Mouse (Mus musculus): ENCODE results near the gene Ech1.

Ech1 gene

GRCm38 (mm10) chr7:28820358-28821260, 4.4 kb upstream of the Ech1 start:
- DNase-seq: no peak

DNA sequence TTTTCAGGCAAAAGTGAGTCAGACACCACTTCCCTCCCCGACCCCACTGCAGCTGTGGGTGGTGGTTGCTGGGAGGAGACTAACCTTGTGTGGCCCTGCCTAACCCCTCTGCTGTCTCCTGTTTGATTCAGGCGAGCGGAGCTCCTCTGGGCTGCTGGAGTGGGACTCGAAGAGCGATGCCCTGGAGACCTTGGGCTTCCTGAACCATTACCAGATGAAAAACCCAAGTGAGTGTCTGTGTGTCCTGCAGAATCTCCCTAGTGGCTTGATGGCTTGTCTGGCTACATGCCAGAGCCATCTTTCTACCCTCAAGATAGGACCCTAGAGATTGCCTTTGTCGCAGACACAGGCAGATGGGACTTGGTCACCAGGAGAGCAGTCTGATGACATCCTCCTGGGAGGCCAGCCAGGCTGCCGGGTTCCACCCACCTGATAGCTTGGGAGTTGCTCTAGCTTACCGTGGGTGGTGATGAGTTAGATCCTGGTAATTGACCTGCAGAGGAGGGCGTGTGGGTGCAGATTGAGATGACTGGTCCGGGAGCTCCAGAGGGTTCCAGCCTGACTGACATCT, 3.7 kb upstream of the Ech1 start:
- DNase-seq: peak in 1 of 2 experiments; percentile 23

DNA sequence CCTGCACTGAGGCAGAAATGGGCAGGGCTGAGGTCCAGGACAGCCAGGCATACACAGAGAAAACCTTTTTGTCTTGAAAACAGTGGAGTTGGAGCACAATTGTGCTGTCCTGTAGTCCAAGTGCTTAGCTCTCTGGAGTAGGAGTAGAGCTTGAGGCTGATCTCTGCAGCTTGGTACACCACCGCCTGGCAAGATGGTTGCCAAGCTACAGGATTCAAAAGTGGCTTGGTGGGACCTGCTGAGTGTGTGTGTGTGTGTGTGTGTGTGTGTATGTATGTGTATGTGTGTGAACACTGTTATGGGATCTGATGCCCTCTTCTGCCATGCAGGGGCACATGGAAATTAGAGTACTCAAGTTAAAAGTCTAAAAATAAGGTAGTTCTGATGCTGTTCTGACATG, 2.5 kb upstream of the Ech1 start:
- DNase-seq: no peak

DNA sequence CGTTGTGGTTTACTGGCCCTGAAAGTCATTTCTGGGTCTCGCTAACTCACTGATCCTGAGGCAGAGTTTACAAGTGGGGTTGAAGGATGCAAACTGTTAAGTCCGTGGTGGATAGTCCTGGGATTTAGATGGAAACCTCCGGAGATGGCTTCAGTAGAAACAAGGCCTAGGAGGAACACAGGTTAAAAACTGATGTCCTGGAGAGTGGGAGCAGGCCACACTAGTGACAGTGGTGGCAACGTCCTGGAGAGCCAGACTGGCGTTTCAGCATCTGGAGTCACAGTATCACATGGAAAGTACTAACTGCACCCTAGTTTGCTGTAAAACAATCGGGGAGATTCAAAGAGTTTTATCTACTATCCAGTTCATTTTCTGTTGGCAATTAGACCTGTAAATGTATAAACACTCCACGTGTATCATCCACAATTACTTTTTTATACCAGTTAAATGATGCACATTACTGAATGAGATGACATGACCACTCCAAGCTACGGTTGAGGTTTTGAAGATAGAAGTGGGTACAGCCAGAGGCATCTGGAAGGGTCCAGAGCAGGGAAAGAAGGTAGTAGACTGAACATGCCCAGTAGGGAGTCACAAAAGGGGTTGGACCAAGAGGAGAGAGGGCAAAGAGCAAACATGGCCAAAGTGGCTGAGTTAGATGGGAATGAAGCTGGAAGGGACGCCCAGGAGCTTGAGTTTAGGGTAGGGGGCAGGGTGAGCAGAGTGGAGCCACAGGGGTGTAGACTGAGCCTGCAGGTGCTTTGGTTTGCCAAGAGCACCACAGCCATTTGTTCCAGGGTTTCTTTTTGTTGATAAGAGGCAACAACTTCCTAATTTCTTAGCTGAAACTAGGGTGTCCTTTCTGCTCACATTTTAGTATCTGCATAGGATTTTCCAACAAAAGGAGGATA, 1.8 kb upstream of the Ech1 start:
- DNase-seq: no peak

DNA sequence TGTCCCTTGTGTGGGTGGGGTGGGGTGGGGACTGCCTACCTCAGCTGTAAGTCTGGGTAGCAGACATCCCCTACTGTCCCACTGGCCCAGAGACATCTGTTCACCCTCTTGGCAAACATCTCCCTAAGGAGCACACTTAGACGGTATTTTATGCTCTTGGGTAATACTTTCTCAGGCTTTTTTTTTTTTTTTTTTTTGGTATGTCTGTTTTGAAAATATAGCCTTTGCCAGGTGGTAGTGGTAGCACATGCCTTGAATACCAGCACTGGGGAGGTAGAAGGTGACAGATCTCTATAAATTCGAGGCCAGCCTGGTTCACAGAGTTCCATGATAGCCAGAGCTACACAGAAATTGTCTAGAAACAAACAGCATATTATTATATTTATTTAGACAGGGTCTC, 1.1 kb upstream of the Ech1 start:
- no peak for DNase-seq

GRCm38 (mm10) chr7:28825686-28826401, 827 bp downstream of the Ech1 start:
- peak in 1 of 2 experiments; percentile 40 for DNase-seq

DNA sequence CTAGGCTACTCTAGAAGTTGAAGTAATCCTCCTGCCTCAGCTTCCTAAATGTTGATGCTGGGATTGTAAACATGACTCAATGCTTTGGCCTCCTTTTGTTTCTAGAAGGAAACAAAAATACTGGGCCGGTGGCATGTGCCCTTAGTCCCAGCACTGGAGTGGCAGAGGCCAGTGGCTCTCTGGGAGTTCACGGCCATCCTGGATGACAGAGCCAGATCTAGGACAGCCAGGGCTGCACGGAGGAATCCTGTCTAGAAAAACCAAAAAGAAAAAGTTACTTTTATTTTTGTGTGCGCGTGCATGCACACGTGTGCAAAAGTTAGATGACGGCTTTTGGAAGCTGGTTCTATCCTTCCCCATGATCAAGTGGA, 1.4 kb downstream of the Ech1 start:
- no peak for DNase-seq

DNA sequence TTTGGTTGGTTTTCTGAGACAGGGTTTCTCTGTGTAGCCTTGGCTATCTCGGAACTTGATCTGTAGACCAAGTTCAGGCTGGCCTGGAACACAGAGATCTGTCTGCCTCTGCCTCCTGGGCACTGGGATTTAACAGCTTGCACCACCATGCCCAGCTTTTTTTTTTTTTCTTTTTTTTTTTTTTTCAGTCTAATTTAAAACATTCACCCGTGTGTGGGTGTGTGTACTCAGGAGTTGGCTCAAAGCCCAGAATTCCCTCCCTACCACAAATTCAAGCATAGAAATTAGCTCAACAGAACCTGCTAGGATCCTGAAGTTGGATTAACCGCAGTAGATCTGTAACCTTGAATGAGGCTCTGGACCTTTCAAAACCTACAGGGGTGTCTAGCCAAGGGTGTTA, 2.3 kb downstream of the Ech1 start:
- no peak for DNase-seq

- no peak for DNase-seq
Measured at GRCm38 (mm10) chr7:28829821-28830220, 4.8 kb downstream of the Ech1 start.

DNA sequence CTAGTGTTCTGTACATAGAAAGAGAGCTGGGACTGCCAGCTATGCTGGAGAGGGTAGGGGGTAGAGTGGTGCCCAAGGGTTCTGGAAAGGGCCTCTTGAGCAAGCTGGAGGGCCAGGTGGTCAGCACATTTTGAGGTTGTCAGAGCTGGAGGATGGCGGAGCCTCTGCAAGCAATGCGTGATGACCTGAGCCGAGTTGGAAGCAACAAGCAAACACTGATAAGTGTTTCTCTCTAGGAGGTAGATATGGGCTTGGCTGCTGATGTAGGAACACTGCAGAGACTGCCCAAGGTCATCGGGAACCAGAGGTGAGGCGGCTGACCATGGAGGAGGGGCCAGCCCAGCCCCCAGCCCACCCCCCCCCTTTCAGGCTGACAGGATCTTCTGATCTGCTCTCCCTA, 6.0 kb downstream of the Ech1 start:
- DNase-seq: no peak

- DNase-seq: no peak
Measured at GRCm38 (mm10) chr7:28831411-28832125, 6.6 kb downstream of the Ech1 start.

DNA sequence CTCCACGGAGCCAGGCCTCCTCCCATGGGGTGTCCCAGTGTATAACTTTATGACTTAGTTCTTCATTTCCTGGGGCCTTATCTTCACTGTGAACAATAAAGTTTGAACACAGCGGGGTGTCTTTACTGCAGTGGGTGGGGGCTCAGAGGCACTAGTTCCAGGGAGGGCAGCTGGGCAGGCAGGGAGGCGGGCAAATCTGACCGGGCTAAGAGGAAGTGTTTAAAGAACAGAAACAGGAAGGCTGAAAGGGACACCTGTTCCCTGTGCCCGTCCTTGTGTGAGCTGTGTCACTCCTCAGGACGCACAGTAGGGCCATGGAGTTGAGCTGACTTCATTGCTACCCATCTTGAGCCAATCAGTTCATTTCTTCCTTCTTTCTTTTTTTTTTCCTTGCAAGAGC, 7.1 kb downstream of the Ech1 start:
- no peak for DNase-seq

DNA sequence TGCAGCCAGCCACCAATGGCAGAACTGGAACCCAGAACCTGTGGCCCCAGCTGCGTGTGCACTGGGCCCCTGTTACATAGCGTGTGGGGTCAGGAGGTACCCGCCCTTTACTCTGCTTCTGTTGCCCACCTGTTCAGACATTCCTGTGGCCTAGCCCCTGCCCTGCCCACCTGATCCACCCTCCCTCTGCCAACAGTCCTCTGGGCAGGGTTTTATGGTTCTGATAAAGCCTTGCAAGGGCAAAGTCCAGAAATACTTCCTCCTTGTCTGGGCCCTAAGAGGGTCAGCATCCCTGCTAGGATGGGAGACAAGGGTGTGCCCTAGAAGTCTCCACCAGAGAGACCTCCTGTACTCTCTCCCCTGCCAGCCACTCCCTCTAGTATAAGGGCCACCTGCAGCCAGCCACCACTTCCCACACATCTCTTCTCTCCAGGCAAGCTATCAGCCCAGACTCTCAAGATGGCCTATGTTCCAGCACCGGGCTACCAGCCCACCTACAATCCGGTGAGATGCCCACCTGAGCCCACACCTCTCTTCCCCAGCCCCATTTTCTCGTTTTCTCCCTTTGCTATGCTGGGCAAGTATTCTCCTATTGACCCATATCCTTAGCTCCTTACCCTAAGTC, 8.8 kb downstream of the Ech1 start, which contains the start of gene Lgals4:
Gene Lgals4, plus strand, starts transcription at position 132 of the 625 bp plus-strand sequence.
- no peak for DNase-seq

DNA sequence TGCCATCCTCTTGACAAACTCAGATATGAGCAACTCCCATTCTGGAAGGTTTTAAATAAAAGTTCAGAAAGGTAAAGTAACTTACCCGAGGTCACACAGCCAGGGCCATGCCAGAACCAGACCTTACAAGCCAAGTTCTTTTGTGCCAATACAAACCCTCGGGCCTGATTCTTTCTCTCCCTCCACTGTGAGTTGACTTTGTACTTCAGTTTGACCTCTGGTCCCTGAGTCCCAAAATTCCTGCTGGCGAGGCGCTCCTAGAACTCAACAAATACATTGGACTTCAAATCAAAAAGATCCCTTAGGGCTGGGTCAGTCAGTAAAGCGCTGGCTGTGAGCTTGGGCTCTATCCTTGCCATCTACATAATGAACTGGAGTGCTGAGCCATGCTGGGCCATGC, 11.9 kb downstream of the Ech1 start:
- no peak for DNase-seq

DNA sequence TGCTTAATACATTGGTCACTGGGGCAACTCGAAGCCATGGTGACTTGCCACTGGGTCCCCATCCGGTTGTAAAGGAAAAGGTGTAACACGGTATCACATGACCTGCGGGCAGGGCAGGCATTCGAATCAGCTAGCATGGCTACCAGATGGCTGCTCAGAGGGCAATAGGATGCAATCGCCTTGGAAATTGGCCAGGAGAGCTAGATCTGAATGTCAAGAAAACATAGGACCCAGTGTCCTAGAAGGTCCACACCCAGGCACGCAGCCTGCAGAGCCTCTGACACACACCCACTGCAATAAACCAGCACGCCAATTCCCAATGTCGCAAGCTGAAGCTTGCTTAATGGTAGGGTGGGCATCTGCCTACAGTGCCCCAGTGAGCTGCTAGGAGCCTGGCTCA, 13.3 kb downstream of the Ech1 start:
- DNase-seq: no peak

DNA sequence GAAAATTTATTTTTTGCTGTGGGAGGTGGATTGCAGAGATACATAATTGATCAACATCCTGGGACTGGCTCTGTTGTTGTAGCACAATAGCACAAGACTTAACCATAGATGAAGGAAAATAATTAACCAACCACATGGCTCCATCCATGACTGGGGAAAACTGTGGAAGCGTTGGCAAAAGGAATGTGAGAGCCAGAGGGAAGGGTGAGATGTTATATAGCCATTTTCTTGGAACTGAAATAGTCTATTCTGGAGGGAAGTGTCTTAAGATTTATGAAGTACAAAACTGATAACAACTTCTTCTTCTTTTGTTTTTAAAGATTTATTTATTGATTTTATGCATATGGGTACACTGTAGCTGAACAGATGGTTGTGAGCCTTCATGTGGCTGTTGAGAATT, 22.3 kb downstream of the Ech1 start:
- no peak for DNase-seq

GRCm38 (mm10) chr7:28849700-28850236, 24.8 kb downstream of the Ech1 start:
- no peak for DNase-seq

- no peak for DNase-seq
Measured at GRCm38 (mm10) chr7:28850642-28851041, 25.6 kb downstream of the Ech1 start.

DNA sequence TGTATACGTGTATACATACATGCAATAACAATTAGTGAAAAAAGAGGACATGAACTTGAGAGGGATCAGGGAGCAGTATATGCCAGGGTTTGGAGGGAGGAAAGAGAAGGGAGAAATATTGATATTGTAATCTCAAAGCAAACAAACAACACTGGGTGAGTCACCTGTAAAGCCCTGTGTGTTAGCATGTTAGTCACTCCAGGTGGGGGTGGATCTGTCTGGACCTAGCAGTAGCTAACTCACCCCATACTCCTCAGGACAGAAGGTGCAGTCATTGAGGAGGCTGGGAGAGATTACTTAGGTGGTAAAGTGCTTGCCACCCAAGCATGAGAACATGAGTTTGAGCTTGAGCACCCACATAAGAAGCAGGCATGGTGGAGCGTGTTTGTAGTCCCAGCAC, 34.9 kb downstream of the Ech1 start:
- no peak for DNase-seq

GRCm38 (mm10) chr7:28860898-28861297, 35.9 kb downstream of the Ech1 start:
- peak; percentile 60 to 61 for DNase-seq

GRCm38 (mm10) chr7:28862817-28863499, 37.9 kb downstream of the Ech1 start:
- no peak for DNase-seq
